Mouse (Mus musculus): ENCODE results near the gene Baz1b. TPM values are rescaled to one million over a fixed set of nuclear protein-coding genes. Genes with fewer than 3 reads are reported as not detected.

Gene Baz1b
- total and polyA plus RNA-seq, 3 experiments = 44.5 to 81.5 (median 72.9) TPM

DNA sequence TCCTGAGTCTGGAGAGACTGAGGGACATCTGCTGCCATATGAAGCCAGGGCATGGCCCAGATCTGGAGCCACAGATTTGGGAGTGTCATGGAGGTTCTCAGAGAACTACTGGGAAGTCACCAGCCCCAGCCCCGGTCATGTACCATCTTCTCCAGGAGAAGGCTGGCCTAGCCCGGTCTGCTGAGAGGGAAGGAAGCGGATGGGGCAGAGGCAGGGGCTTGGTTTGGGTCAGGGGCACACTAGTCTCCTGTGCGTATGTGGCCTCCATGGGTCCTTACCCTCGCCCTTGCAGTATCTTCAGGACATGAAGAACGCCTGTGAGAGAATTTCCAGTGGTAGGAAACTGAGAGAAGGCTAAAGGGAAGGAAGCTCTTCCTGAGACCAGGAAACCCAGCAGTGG, 103.6 kb downstream of the Baz1b start:
- peaks cover 1 to 20% of the 10 kb centered on the region in 2 experiments for H3K27me3 ChIP-seq (ENCODE audit: control insufficient read depth in 1 of 2, insufficient read depth in 2 of 2, low read length in 2 of 2)
- H3K36me3 ChIP-seq (ENCODE audit: control insufficient read depth in 1 of 2, insufficient read depth in 2 of 2, low read length in 2 of 2) = no peaks in the 10 kb centered on the region
- H3K9me3 ChIP-seq (replicated peaks; ENCODE audit: insufficient read depth, low read length) = no peaks in the 10 kb centered on the region
- H3K79me2 ChIP-seq (ENCODE audit: control insufficient read depth, insufficient read depth, low read length, poor library complexity) = no peaks in the 10 kb centered on the region
- DNase-seq (ENCODE audit: low read depth, low spot score) = no peak
- H3K9ac ChIP-seq (ENCODE audit: control insufficient read depth, low read depth, low read length, poor library complexity, severe bottlenecking) = no peak overlapping the region
- H3K4me1 ChIP-seq (ENCODE audit: control insufficient read depth in 1 of 2, insufficient read depth in 2 of 2, low read length in 2 of 2) = no peaks in the 10 kb centered on the region
- no peak for TF ChIP-seq TAL1 (IDR thresholded peaks at IDR 0.05; ENCODE audit: low read length)
- TF ChIP-seq ETS1 (IDR thresholded peaks at IDR 0.05; ENCODE audit: low read depth, low read length) = no peak
- no peak for TF ChIP-seq CTCF (IDR thresholded peaks at IDR 0.05 in 2 of 3, conservative IDR thresholded peaks at IDR 0.05 in 1 of 3; ENCODE audit: control insufficient read depth in 1 of 3, insufficient read depth in 1 of 3, low read depth in 2 of 3, low read length in 3 of 3, poor library complexity in 1 of 3, severe bottlenecking in 1 of 3)
- TF ChIP-seq USF1 (IDR thresholded peaks at IDR 0.05; ENCODE audit: low read depth, low read length) = no peak
- no peak for TF ChIP-seq MAX (IDR thresholded peaks at IDR 0.05; ENCODE audit: low read length)
- H3K27ac ChIP-seq (ENCODE audit: control insufficient read depth, low read depth, low read length) = no peak overlapping the region
- no peak overlapping the region for H3K4me3 ChIP-seq (ENCODE audit: control insufficient read depth in 1 of 2, insufficient read depth in 1 of 2, low read depth in 2 of 2, low read length in 2 of 2)

- H3K9ac ChIP-seq (ENCODE audit: control insufficient read depth, low read depth, low read length, poor library complexity, severe bottlenecking) = no peak overlapping the region
- no peak for DNase-seq (ENCODE audit: low read depth, low spot score)
- no peaks in the 10 kb centered on the region for H3K9me3 ChIP-seq (replicated peaks; ENCODE audit: insufficient read depth, low read length)
- peaks cover 5 to 20% of the 10 kb centered on the region in 2 experiments for H3K27me3 ChIP-seq (ENCODE audit: control insufficient read depth in 1 of 2, insufficient read depth in 2 of 2, low read length in 2 of 2)
- TF ChIP-seq UBTF (IDR thresholded peaks at IDR 0.05; ENCODE audit: borderline replicate concordance, insufficient read depth, low read depth, low read length) (no peak), TBP (IDR thresholded peaks at IDR 0.05; ENCODE audit: low read depth, low read length) (no peak), MXI1 (IDR thresholded peaks at IDR 0.05; ENCODE audit: low read depth, low read length) (no peak), NRF1 (IDR thresholded peaks at IDR 0.05; ENCODE audit: insufficient read depth, low read depth, low read length, poor library complexity, severe bottlenecking) (no peak), GABPA (IDR thresholded peaks at IDR 0.05; ENCODE audit: low read depth, low read length) (no peak), MYB (IDR thresholded peaks at IDR 0.05; ENCODE audit: low read depth, low read length) (no peak), TAL1 (IDR thresholded peaks at IDR 0.05; ENCODE audit: low read length) (no peak), RAD21 (IDR thresholded peaks at IDR 0.05; ENCODE audit: low read depth, low read length) (no peak), E2F4 (IDR thresholded peaks at IDR 0.05; ENCODE audit: borderline replicate concordance, low read depth, low read length) (no peak), KAT2A (conservative IDR thresholded peaks at IDR 0.05; ENCODE audit: low read depth, low read length) (no peak), CTCF (IDR thresholded peaks at IDR 0.05 in 2 of 3, conservative IDR thresholded peaks at IDR 0.05 in 1 of 3; ENCODE audit: control insufficient read depth in 1 of 3, insufficient read depth in 1 of 3, low read depth in 2 of 3, low read length in 3 of 3, poor library complexity in 1 of 3, severe bottlenecking in 1 of 3) (no peak), ELF1 (IDR thresholded peaks at IDR 0.05; ENCODE audit: low read depth, low read length) (no peak), CHD2 (IDR thresholded peaks at IDR 0.05; ENCODE audit: low read length) (no peak), ZKSCAN1 (IDR thresholded peaks at IDR 0.05; ENCODE audit: low read depth, low read length) (no peak), TCF12 (IDR thresholded peaks at IDR 0.05; ENCODE audit: low read depth, low read length) (no peak), MEF2A (IDR thresholded peaks at IDR 0.05; ENCODE audit: extremely low read depth, insufficient replicate concordance, low read depth, low read length, poor library complexity, severe bottlenecking) (no peak), CHD1 (IDR thresholded peaks at IDR 0.05; ENCODE audit: low read depth, low read length) (no peak), POLR2AphosphoS2 (IDR thresholded peaks at IDR 0.05; ENCODE audit: low read length) (no peak)
- H3K4me1 ChIP-seq (ENCODE audit: control insufficient read depth in 1 of 2, insufficient read depth in 2 of 2, low read length in 2 of 2) = no peaks in the 10 kb centered on the region
- no peaks in the 10 kb centered on the region for H3K36me3 ChIP-seq (ENCODE audit: control insufficient read depth in 1 of 2, insufficient read depth in 2 of 2, low read length in 2 of 2)
- H3K27ac ChIP-seq (ENCODE audit: control insufficient read depth, low read depth, low read length) = no peak overlapping the region
- H3K79me2 ChIP-seq (ENCODE audit: control insufficient read depth, insufficient read depth, low read length, poor library complexity) = no peaks in the 10 kb centered on the region
- H3K4me3 ChIP-seq (ENCODE audit: control insufficient read depth in 1 of 2, insufficient read depth in 1 of 2, low read depth in 2 of 2, low read length in 2 of 2) = no peak overlapping the region
These were observed 104.1 kb downstream of the Baz1b start for GRCm38 (mm10) chr5:135291193-135291592.
